Mouse (Mus musculus): ENCODE measurements around the gene Hdac2.
A peak's percentile ranks its signal among the peaks of the same experiment; 100 is the strongest.

- no peak for TF ChIP-seq CTCF (conservative IDR thresholded peaks at IDR 0.05 in 1 of 2, IDR thresholded peaks at IDR 0.05 in 1 of 2; ENCODE audit: low read depth in 2 of 2, low read length in 2 of 2)
- TF ChIP-seq MEF2A (IDR thresholded peaks at IDR 0.05; ENCODE audit: borderline replicate concordance, low read depth, low read length) = peak; percentile 48; the same call in 1 of the 2 replicates
- TF ChIP-seq ZMIZ1 (IDR thresholded peaks at IDR 0.05; ENCODE audit: low read depth, low read length) = peak; percentile 43
- TF ChIP-seq ZNF384 (IDR thresholded peaks at IDR 0.05; ENCODE audit: low read depth, low read length) = no peak
- TF ChIP-seq MAX (IDR thresholded peaks at IDR 0.05; ENCODE audit: low read length) = peak; percentile 99
- TF ChIP-seq POLR2A (IDR thresholded peaks at IDR 0.05; ENCODE audit: low read depth, low read length) = peak; percentile 81
- TF ChIP-seq KAT2A (IDR thresholded peaks at IDR 0.05; ENCODE audit: insufficient replicate concordance, low read length) = 0 out of 2 replicates have a peak, but pooled peaks have one; percentile 22
- TF ChIP-seq MYC (IDR thresholded peaks at IDR 0.05; ENCODE audit: low read depth, low read length) = peak; percentile 77
- TF ChIP-seq HCFC1 (IDR thresholded peaks at IDR 0.05; ENCODE audit: low read depth, low read length) = peak; percentile 69
- no peak for TF ChIP-seq ZKSCAN1 (IDR thresholded peaks at IDR 0.05; ENCODE audit: borderline replicate concordance, low read depth, low read length)
- no peak for TF ChIP-seq USF1 (IDR thresholded peaks at IDR 0.05; ENCODE audit: low read depth, low read length)
- no peak; the same call in 1 of the 2 replicates for TF ChIP-seq ETS1 (conservative IDR thresholded peaks at IDR 0.05; ENCODE audit: low read depth, low read length)
- TF ChIP-seq MAZ (IDR thresholded peaks at IDR 0.05; ENCODE audit: low read depth, low read length) = no peak
Observed at GRCm38 (mm10) chr10:36974086-36974675, at the start of gene Hdac2.

All from CH12.LX (cell line).